Mouse (Mus musculus): ENCODE measurements around the gene Casp8.
"Not testable (repeated sequence)": the region's sequence is repeated elsewhere in the genome, so short reads cannot be mapped to it uniquely, and the experiment has no call there.

Casp8 gene

GRCm38 (mm10) chr1:58801558-58802285, 6.5 kb downstream of the Casp8 start:
- no peak for DNase-seq

GRCm38 (mm10) chr1:58802322-58803273, 7.4 kb downstream of the Casp8 start:
- DNase-seq, result no peak

GRCm38 (mm10) chr1:58803531-58803930, 8.4 kb downstream of the Casp8 start:
- DNase-seq, result no peak

GRCm38 (mm10) chr1:58806651-58807050, 11.5 kb downstream of the Casp8 start:
- no peak for DNase-seq

GRCm38 (mm10) chr1:58826319-58826718, 31.1 kb downstream of the Casp8 start:
- no peak for DNase-seq

- no peak for DNase-seq
These were observed 35.6 kb downstream of the Casp8 start for GRCm38 (mm10) chr1:58830741-58831140.

- no peak for DNase-seq
These were observed 37.0 kb downstream of the Casp8 start for GRCm38 (mm10) chr1:58832198-58832597.

GRCm38 (mm10) chr1:58856811-58857210, 61.6 kb downstream of the Casp8 start:
- not testable (repeated sequence) for DNase-seq

- not testable (repeated sequence) for DNase-seq
These were observed 64.0 kb downstream of the Casp8 start for GRCm38 (mm10) chr1:58859131-58859530.

- DNase-seq, result not testable (repeated sequence)
These were observed 64.7 kb downstream of the Casp8 start for GRCm38 (mm10) chr1:58859738-58860365.

GRCm38 (mm10) chr1:58860586-58860985, 65.4 kb downstream of the Casp8 start:
- DNase-seq, result not testable (repeated sequence)

GRCm38 (mm10) chr1:58876500-58876899, 81.3 kb downstream of the Casp8 start:
- not testable (repeated sequence) for DNase-seq

GRCm38 (mm10) chr1:58879291-58879690, 84.1 kb downstream of the Casp8 start:
- not testable (repeated sequence) for DNase-seq

- not testable (repeated sequence) for DNase-seq
These were observed 88.1 kb downstream of the Casp8 start for GRCm38 (mm10) chr1:58883279-58883678.

- no peak for DNase-seq
These were observed 90.5 kb downstream of the Casp8 start for GRCm38 (mm10) chr1:58885646-58886045.

- DNase-seq, result no peak
These were observed 94.8 kb downstream of the Casp8 start for GRCm38 (mm10) chr1:58889826-58890546.

- not testable (repeated sequence) for DNase-seq
These were observed 95.6 kb downstream of the Casp8 start for GRCm38 (mm10) chr1:58890697-58891290.

GRCm38 (mm10) chr1:58891481-58892170, 96.5 kb downstream of the Casp8 start:
- DNase-seq, result not testable (repeated sequence)

GRCm38 (mm10) chr1:58892386-58892785, 97.2 kb downstream of the Casp8 start:
- DNase-seq, result not testable (repeated sequence)

Data from cerebellum, adult 11 months (tissue).